Mouse (Mus musculus): ENCODE data around the gene 4930544G11Rik. TPM values are rescaled to one million over a fixed set of nuclear protein-coding genes. Genes with fewer than 3 reads are reported as not detected.

The 4930544G11Rik gene
- total and polyA plus RNA-seq, 2 experiments from 2014 or later = not detected

DNA sequence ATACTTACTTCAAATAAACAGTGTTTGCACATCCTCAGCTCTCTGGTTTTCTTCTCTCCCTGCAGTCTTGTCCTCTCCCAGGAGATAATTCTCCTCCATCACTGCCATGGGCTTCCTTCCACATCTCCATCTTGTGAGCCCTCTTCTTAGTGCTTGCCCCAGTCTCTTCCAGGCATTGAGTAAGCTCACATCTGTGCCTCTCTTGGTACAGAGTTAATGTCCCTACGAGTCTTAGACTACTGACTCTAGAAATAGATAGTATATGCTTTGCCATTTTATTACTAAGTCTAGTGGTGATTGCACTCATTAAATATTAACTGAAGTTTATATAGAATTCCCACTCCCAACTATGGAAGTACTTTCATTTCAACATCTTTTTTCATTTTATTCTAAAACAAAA, 19.6 kb upstream of the 4930544G11Rik start:
- Histone ChIP-seq H3K9ac (no peak overlapping the region), H3K4me1 (ENCODE audit: insufficient read depth) (no peaks in the 10 kb centered on the region), H3K9me3 (ENCODE audit: low read length) (no peaks in the 10 kb centered on the region), H3K4me3 (ENCODE audit: low read depth, low read length) (no peak overlapping the region), H3K4me2 (ENCODE audit: low read depth) (no peak overlapping the region), H3K36me3 (ENCODE audit: insufficient read depth) (no peaks in the 10 kb centered on the region), H3K27ac (ENCODE audit: low read depth, low read length) (no peak overlapping the region), H3K27me3 (ENCODE audit: insufficient read depth, low read length) (no peaks in the 10 kb centered on the region)
- WGBS = 36% methylated on average over 1 of the region's 1 CpGs
- TF ChIP-seq CTCF (IDR thresholded peaks at IDR 0.05; ENCODE audit: low read depth) = no peak
- no peak for DNase-seq
- ATAC-seq = no peak

DNA sequence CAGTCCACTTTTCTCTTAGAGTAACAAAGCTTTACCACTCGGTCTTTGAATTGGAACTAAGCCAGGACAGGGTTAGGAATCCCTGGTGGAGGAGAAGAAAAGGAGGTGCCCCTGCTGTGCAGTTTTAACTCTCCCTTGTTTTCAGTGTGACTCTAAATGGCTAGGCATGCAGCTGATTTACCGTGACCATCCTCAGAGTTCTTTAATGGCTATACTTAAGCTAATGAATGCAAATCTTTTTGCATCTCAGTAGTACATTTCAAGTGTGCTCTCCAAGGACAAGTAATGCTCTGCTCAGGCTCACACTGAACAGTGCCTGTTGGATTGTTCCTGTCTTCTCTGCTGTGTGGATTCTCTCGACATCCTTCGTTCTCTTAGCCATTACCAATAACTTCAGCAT, 19.2 kb upstream of the 4930544G11Rik start:
- whole genome bisulfite sequencing = 17% methylated on average over 4 of the region's 4 CpGs
- DNase-seq = no peak

DNA sequence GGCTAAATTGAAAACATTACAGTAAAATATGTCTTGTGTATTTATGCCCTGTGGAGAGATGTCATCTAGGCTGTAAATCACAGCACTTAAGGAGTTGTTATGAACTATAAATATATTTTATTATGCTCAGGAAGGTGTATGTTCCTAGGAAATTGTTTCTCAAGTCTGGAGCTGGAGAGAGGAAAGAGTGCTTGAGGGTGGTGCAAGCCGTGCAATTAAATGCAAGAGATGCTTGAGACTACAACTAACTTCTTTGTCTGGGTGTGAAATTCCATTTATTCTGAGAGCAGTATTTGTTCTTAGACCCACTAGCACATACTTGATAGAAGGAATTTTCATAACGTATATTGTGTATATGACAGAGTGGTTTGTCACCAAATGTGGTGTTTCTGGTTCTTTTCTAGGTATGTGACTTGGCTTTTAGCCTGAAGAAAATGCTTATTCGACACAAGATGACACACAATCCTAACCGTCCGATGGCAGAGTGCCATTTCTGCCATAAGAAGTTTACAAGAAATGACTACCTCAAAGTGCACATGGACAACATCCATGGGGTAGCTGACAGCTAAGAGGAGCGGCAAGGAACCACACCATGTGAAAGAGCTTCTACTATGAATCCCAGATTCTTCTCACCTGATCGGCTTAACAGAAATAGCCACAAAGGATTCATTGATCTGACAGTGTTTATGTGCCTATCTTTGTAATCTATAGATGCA, 16.7 kb upstream of the 4930544G11Rik start:
- H3K4me1 ChIP-seq (ENCODE audit: insufficient read depth) = no peaks in the 10 kb centered on the region
- H3K9me3 ChIP-seq (ENCODE audit: low read length) = no peaks in the 10 kb centered on the region
- 91% methylated on average over 7 of the region's 7 CpGs for WGBS
- no peak overlapping the region for H3K27ac ChIP-seq (ENCODE audit: low read depth, low read length)
- no peak overlapping the region for H3K4me2 ChIP-seq (ENCODE audit: low read depth)
- DNase-seq = no peak
- no peak overlapping the region for H3K4me3 ChIP-seq (ENCODE audit: low read depth, low read length)
- no peaks in the 10 kb centered on the region for H3K36me3 ChIP-seq (ENCODE audit: insufficient read depth)
- H3K27me3 ChIP-seq (ENCODE audit: insufficient read depth, low read length) = no peaks in the 10 kb centered on the region
- ATAC-seq = no peak
- no peak for TF ChIP-seq CTCF (IDR thresholded peaks at IDR 0.05; ENCODE audit: low read depth)
- no peak overlapping the region for H3K9ac ChIP-seq

More for the DNA sequence above, 19.2 kb upstream of the 4930544G11Rik start:
- no peak for ATAC-seq
- TF ChIP-seq CTCF (IDR thresholded peaks at IDR 0.05; ENCODE audit: low read depth) = no peak
- no peak overlapping the region for H3K9ac ChIP-seq
- no peak overlapping the region for H3K27ac ChIP-seq (ENCODE audit: low read depth, low read length)
- H3K9me3 ChIP-seq (ENCODE audit: low read length) = no peaks in the 10 kb centered on the region
- no peaks in the 10 kb centered on the region for H3K4me1 ChIP-seq (ENCODE audit: insufficient read depth)
- no peaks in the 10 kb centered on the region for H3K36me3 ChIP-seq (ENCODE audit: insufficient read depth)
- H3K4me3 ChIP-seq (ENCODE audit: low read depth, low read length) = no peak overlapping the region
- no peak overlapping the region for H3K4me2 ChIP-seq (ENCODE audit: low read depth)
- H3K27me3 ChIP-seq (ENCODE audit: insufficient read depth, low read length) = no peaks in the 10 kb centered on the region

DNA sequence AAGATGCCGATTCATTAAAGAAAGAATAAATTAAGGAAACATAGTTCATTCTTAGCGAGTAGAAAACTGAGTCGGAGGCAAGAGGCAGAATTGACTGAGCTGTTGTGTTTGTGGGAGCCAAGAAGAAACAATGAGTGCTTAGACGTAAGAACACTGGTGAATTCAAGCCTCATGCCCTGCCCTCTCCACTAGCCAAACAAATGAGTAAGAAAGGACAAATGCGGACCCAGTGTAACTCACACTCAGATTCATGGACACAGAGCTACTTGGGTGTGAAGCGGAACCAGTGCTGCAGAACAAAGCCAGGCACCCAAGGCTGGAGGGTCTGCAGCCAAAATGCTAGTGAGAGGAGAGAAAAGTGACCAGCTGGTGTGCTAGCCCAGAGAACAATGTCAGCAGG, 1.9 kb upstream of the 4930544G11Rik start:
- Histone ChIP-seq H3K27me3 (ENCODE audit: insufficient read depth, low read length) (no peaks in the 10 kb centered on the region), H3K9me3 (ENCODE audit: low read length) (no peaks in the 10 kb centered on the region), H3K4me3 (ENCODE audit: low read depth, low read length) (no peak overlapping the region), H3K36me3 (ENCODE audit: insufficient read depth) (no peaks in the 10 kb centered on the region), H3K9ac (no peak overlapping the region), H3K4me2 (ENCODE audit: low read depth) (no peak overlapping the region), H3K27ac (ENCODE audit: low read depth, low read length) (no peak overlapping the region), H3K4me1 (ENCODE audit: insufficient read depth) (no peaks in the 10 kb centered on the region)
- TF ChIP-seq CTCF (IDR thresholded peaks at IDR 0.05; ENCODE audit: low read depth) = no peak
- DNase-seq = no peak
- peak; percentile 25; the same call in 1 of the 2 replicates for ATAC-seq
- 56% methylated on average over 6 of the region's 6 CpGs for WGBS

GRCm38 (mm10) chr6:65969386-65970111, 17.1 kb downstream of the 4930544G11Rik start:
- H3K9ac ChIP-seq = no peak overlapping the region
- no peak overlapping the region for H3K4me3 ChIP-seq (ENCODE audit: low read depth, low read length)
- no peak overlapping the region for H3K27ac ChIP-seq (ENCODE audit: low read depth, low read length)
- H3K4me2 ChIP-seq (ENCODE audit: low read depth) = no peak overlapping the region
- no peaks in the 10 kb centered on the region for H3K4me1 ChIP-seq (ENCODE audit: insufficient read depth)
- H3K9me3 ChIP-seq (ENCODE audit: low read length) = no peaks in the 10 kb centered on the region
- ATAC-seq (no peak), DNase-seq (no peak)
- WGBS = 57% methylated on average over 6 of the region's 6 CpGs
- TF ChIP-seq CTCF (IDR thresholded peaks at IDR 0.05; ENCODE audit: low read depth) = no peak
- H3K27me3 ChIP-seq (ENCODE audit: insufficient read depth, low read length) = no peaks in the 10 kb centered on the region
- no peaks in the 10 kb centered on the region for H3K36me3 ChIP-seq (ENCODE audit: insufficient read depth)

GRCm38 (mm10) chr6:65970410-65970809, 18.0 kb downstream of the 4930544G11Rik start:
- TF ChIP-seq CTCF (IDR thresholded peaks at IDR 0.05; ENCODE audit: low read depth) = no peak
- H3K4me3 ChIP-seq (ENCODE audit: low read depth, low read length) = no peak overlapping the region
- no peaks in the 10 kb centered on the region for H3K9me3 ChIP-seq (ENCODE audit: low read length)
- no peak overlapping the region for H3K9ac ChIP-seq
- ATAC-seq (no peak), DNase-seq (no peak)
- H3K4me2 ChIP-seq (ENCODE audit: low read depth) = no peak overlapping the region
- H3K27ac ChIP-seq (ENCODE audit: low read depth, low read length) = no peak overlapping the region
- WGBS = 86% methylated on average over 9 of the region's 9 CpGs
- no peaks in the 10 kb centered on the region for H3K36me3 ChIP-seq (ENCODE audit: insufficient read depth)
- H3K4me1 ChIP-seq (ENCODE audit: insufficient read depth) = no peaks in the 10 kb centered on the region
- no peaks in the 10 kb centered on the region for H3K27me3 ChIP-seq (ENCODE audit: insufficient read depth, low read length)

GRCm38 (mm10) chr6:65992081-65992480, 39.7 kb downstream of the 4930544G11Rik start:
- no peak for ATAC-seq
- H3K27me3 ChIP-seq (ENCODE audit: insufficient read depth, low read length) = no peaks in the 10 kb centered on the region

More at GRCm38 (mm10) chr6:65992081-65992480, 39.7 kb downstream of the 4930544G11Rik start:
- no peak for DNase-seq
- no peak overlapping the region for H3K4me2 ChIP-seq (ENCODE audit: low read depth)
- no peak overlapping the region for H3K9ac ChIP-seq
- H3K4me3 ChIP-seq (ENCODE audit: low read depth, low read length) = no peak overlapping the region
- H3K36me3 ChIP-seq (ENCODE audit: insufficient read depth) = no peaks in the 10 kb centered on the region
- H3K9me3 ChIP-seq (ENCODE audit: low read length) = no peaks in the 10 kb centered on the region
- no peak overlapping the region for H3K27ac ChIP-seq (ENCODE audit: low read depth, low read length)
- WGBS = 90% methylated on average over 3 of the region's 3 CpGs
- TF ChIP-seq CTCF (IDR thresholded peaks at IDR 0.05; ENCODE audit: low read depth) = no peak
- H3K4me1 ChIP-seq (ENCODE audit: insufficient read depth) = no peaks in the 10 kb centered on the region
